Mouse (Mus musculus) cerebellum, postnatal 10 days (tissue): ENCODE measurements around the gene Gm20388.

ENCODE experiments used
- DNase-seq, 2 experiments: peaks; one replicate each; pipeline ENCODE4 v3.0.0; 2021; ENCODE audit warnings: mixed read lengths in 2 of 2

Gene Gm20388

DNA sequence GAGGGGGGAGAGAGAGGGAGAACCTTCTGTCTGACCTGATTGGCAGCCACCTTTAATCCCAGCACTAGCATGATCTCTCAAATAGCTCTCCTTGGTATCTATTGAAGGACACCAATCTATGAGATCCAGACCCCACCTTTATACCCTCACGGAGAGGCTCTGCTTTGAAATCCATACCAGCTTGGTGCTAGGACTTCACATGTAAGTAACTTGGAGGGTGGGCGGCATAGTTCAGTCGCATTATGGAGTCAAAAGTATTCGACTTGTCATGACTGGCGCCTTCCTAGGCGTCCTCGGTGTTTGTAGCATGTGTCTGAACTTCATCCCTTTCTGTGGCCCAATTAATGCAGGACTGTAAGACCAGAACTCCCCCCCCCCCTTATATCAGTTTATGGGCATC lies 2464.7 kb downstream of the Gm20388 start:
- DNase-seq, result no peak

DNA sequence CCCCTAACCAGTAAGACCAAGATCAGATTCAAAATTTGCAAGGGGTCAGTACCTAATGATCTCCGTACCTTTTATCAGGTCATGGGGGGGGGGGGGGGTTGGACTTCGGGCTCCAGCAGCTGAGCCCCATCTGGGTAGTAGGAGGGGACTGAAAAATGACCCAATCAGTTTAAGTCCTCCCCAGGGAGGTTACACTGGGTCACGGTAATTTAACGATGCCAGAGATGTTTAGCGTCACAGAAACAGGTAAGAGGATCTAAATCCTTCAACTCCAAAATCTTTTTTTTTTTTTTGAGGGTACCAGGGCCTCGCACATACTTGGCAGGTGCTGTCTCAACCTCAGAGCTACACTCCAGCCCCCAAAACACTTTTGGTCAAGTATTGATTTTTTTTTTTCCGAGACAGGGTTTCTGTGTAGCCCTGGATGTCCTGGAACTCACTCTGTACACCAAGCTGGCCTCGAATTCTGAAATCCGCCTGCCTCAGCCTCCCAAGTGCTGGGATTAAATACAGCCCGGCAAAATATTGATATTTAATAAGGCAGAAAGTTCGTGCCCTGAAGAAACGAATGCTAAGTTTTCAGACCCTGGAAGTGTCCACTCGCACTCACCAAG lies 2465.2 kb downstream of the Gm20388 start:
- no peak for DNase-seq

DNA sequence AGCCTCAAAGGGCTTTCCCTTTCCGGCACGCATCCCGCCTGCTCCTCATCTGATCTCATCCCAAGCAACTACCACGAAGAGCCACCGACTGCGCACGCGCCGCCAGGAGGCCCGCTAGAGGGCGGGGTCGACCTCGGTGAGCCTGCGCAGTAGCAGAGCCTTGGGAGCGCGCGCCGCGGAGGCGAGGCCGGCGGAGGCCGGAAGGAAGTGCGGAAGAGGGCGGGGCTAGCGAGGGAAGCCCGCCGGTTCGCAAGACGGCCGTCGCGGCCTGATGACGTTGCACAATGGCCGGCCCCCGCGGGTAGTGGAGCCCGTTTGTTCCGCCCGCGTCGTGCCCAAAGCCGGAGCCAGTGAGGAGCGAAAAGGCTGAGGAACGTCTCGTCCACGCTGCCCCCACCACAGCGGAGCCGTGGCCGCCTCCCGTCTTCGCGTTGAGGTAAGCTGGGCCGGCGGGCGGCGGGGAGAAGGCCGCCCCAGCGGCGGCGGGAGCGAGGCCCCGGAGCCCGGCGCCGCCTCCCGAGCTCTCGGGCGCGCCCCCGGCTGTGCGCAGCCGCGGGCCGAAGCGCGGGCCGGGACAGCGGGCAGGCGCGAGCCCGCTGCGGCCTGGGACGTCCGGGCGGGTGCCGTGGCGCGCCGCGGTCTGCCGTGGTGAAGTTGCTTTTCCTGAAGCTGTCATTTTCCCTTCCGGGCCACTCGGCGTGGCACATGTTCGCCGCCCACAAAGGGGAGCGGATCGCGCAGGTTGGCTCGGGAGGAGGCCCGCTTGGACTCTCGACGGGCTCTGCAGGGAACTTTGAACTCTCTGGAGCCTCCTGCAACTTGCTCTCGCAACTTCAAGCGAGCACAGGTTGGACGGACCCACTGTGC lies 2466.0 kb downstream of the Gm20388 start, which contains the start of gene Zc3h18:
Zc3h18 (plus strand) TSS at position 245 of the 867 bp plus-strand sequence.
- DNase-seq, result peak; percentile 100

DNA sequence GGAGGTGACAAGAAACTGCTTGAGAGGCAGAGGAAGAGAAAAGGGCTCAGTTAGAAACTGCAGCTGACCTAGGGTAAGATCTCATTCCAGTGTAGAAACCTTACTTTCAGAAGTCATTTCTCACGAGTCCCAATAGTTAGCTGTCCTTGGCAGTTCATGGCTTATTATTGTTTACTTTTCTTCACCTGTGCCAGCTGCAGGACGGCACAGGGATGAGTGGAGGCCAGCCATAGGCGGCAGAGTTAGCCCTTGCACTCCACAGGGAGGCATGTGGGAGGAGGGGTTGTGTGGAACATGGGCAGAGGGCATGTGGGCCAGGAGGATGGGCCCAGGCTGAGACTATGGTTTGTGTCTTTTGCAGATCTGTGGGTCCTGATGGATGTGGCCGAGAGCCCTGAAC lies 2472.4 kb downstream of the Gm20388 start:
- DNase-seq, result no peak

DNA sequence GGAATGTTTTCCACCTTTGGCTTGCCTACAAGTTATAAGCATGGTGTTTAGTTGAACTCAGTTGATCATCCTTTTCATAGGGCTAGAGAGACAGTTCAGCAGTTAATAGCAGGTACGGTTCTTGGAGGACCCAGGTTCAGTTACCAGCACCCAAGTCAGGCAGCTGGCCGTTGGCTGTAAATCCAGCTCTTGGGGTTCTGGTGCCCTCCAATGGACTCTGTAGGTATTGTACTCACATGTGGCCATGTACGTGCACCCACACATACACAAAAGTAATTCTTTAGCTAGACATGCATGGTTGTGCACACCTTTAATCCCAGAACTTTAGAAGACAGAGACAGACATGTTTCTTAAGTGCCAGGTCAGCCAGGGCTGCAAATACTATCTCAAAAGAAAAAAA lies 2478.7 kb downstream of the Gm20388 start:
- no peak for DNase-seq

DNA sequence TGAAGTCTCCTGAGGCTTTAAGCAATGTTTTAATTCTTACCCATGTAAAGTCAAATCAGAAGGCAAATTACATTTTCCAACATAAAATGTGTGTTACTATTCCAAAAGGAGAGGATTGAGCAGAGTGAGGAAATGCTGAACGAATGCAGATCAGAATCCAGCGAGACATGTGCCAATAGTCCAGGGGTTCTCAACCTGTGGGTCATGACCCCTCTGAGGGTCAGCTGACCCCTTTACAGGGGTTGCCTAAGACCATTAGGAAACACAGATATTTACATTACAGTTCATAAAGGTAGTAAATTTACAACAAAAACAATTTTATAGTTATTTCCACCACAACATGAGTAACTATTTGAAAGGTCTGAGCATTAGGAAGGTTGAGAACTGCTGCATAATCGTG lies 2480.1 kb downstream of the Gm20388 start:
- no peak for DNase-seq

DNA sequence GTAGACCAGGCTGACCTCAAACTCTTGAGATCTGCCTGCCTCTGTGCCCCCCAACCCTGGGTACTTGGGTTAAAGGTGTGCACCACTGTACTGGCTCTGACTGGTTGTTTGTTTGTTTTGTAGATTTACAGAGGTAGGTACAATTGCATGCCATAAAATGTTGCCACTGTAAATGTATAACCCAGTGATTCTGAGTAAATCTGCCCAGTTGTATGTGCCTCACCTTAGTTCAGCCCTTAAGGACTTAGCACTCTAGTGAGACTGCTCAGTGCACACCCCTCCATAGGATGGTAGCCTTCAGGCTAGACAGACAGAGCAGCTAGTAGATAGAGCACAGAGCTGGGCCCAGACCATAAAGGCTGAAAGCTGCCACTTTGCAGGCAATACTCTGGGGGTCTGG lies 2483.1 kb downstream of the Gm20388 start:
- DNase-seq, result no peak

DNA sequence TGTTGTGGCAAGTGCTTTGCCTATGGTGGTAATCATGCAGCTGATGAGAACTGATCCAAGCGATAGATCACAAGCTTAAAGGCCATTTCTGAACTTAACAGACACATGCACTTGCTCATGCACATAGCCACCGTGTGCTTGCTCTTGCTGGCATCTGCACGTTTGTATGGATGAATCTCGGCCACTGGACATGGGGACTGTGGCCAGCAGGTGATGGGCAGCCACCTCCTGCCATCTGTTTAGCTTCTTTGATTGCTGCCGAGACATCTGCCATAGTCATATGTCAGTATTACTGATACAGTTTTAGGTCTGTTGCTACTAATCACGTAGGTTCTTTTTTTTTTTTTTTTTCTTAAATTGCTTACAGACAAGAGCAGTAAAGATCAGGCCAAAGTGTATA lies 2484.7 kb downstream of the Gm20388 start:
- DNase-seq, result peak; percentile 77 to 81

DNA sequence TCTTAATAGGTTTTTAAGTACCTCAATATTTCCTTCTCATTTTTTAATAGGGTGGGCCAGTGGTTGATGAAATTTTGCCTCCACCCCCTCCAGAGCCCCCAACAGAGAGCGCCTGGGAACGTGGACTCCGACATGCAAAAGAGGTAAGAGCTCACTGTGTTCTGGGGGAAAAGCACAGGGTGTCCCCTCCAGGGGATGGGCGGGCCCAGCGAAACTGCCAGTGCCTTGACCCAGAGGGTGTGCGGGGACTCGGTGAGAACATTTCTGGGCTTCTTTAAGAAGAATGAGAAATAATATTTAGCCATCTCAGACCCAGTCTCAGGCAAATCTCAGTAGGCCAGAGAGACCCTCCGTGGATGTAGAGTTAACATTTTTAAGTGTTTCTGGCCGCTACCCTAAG lies 2487.5 kb downstream of the Gm20388 start:
- no peak for DNase-seq

DNA sequence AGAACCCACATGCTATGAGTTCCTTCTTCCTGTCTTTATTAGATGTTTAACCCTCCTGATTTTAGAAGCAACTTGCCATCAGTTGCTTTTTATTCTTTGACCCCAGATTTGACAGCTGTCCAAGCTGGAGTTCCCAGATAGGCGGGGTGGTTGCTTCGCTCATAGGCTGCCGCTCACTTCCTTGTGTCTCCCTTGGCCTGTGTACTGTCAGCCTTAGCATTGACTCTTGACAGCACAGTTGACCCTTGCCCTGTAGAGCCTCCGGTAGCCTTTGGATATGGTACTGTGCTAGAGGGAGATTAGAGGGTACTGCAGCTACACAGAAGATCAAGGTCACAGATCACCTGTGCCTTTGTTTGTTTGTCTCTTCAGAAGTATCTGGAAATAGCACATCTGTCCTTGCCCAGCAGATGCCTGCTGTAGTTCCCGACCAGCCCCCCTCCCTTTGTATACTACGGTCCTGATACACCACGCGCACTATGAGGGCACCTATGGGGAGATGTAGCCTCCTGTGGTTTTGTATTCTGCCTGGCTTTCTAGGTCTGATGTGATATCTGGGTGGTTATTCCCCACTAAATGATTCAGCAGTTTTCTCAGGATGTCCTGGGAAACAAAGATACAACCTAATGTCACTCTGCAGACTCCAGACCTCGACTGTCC lies 2494.6 kb downstream of the Gm20388 start:
- no peak for DNase-seq

DNA sequence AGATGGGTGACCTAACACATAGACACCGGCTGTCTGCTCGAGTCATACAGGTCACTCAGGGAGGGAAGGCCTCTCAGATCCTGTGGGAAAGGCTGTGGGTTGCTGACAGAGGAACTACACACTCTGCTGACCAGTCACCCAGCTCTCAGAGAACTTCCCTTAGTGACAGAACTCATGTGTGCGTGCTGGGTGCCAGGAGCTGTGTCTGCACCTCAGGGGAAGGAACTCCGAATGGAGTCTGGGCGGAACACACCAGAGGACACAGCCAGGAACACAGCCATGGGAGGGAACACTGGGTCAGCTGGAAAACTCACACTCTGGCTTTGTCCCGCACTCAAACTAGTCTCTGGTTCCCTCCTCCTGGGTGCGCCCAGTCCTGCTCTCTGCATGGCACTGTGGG lies 2497.0 kb downstream of the Gm20388 start:
- DNase-seq, result no peak

DNA sequence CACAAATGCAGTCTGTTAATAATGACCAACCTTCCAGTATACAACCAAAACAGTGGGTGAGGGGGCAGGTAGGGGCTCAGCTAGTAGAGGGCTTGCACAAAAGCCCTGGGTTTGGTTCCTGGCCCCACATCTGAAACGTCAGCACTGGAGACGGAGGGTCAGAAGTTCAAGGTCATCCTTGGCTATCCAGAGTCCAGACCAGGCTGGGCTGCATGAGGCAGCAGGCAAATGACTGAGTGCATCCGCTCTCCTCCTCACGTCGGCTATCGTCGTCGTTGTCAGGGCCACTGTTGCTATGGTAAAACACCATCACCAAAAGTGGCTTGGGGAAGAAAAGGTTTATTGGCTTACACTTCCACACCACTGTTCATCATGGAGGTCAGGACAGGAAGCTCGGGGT lies 2503.7 kb downstream of the Gm20388 start:
- no peak for DNase-seq

DNA sequence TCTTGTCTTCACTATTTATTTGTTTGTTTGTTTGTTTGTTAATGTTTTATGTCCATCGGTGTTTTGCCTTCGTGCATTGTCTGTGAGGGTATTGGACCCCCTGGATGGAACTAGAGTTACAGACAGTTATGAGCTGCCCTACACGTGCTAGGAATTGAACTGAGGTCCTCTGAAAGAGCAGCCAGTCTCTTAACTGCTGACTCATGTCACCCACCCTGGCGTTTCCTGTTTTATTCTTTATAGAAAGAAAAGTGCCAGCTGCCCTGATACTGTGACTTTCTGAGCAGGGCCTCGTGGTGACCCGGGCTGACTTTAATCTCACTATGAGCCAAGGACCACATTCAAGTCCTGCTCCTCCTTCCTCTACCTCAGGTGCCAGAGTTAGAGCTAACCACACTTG lies 2504.9 kb downstream of the Gm20388 start:
- DNase-seq, result no peak

DNA sequence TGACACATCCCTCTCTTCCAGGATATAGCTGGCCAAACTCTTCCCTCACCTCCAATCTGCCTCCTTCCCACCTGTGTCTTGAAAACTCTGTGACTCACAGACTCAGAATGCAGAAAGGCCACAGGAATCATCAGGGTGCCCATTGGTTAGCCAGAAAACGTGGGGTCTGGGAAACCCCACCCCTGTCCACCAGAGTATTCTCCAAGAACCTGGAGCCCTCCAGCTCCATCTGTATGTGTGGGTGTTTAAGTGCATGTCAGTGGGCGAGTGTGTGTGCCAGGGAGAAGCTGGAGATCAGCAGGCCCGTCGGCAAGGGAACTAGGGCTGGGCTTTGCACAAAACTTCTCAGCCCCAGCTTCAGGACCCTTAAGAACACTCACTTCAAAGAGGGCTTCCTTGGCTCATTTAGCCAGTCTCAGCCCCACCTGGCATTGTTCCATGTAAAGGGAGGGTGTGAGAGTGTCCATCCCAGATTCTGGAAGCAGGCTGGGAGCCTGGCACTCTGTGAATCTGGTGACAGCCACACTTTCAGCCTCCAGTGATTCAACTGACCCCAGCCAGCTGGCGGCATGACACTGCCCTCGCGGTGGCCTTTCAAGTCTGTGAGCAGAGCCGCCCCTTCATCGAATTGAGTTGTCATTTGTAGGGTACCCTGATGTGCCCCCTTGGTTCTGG lies 2509.4 kb downstream of the Gm20388 start:
- peak; percentile 82 to 83 for DNase-seq

DNA sequence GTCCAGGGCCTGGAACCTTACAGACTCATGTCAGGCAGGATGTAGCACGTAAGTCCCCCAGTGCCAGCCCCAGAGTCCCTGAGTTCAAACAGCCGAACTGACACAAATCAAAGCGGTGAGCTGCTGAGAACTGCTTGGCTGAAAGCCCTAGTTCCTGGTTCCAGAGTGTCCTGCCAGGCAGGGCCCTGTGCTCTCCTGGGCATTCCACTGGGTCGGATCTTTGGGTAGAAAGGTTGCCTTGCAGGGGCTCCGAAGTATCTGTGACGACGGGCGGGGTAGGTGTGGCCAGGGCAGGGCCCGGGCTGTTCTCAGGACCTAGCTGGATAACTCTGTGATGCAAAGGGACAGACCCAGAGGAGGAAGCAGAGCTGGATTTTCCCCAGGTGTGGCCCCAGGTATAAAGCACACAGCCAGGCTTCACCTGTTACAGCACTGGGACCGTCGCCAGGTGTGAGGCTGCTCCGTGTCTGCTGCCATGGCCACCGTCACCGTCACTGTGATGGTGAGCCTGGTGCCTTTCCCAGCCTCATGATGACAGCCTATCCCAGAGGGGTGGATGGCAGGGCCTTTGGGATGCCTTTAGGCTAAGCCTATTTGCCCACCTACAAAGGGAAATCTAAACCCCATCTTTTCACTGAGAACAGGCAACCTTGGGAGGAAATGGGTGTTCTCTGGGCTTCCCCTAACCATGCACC lies 2510.9 kb downstream of the Gm20388 start, which contains the start of gene Il17c:
Il17c (plus strand) TSS at position 645 of the 695 bp plus-strand sequence.
- peak; percentile 72 to 74 for DNase-seq

DNA sequence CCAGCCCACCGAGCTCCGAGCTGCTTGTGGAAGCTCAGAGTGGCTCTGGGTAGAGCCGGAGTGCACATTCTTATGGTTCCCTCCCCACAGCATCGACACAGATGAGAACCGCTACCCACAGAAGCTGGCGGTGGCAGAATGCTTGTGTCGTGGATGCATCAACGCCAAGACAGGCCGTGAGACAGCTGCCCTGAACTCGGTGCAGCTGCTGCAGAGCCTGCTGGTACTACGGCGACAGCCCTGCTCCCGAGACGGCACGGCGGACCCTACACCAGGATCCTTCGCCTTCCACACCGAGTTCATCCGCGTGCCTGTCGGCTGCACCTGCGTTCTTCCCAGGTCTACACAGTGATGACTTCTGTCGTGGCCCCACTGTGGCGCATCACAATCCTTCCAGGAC lies 2512.6 kb downstream of the Gm20388 start:
- DNase-seq, result no peak

DNA sequence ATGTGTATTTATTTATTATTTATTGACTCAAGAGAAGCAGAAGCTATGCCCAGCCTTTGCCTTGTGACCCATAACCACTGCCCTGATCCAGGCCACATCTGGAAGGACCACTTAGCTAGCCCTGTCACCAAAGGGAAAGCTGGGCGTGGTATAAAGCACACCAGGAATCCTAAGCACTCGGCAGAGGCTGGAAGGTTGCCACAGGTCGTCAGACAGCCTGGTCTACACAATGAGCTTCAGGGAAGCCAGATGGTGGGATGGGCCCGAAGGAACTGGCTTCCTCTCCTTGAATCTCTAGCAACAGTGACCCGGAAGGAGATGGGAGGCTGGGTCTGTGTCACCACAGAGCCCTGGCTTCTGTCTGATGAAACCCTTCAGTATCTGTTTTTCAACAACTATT lies 2513.0 kb downstream of the Gm20388 start:
- peak; percentile 78 to 79 for DNase-seq

DNA sequence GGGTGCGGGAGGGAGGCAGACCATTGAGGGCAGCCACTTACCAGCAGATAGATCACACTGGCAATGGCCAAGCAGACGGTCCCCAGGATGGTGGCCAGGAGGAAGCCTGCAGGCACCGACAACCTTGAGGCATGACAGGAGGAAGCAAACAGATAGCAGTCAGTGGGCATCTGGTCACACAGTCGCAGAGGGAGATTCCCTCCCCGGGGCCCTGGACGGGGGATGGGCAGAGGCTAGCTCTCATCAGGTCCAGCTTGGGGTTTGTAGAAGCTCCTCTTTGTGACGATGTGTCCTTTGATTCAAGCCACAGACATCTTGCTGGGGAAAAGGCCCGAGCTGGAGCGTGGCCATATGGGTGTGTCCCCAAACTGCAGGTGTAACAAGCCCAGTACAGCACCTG lies 2515.5 kb downstream of the Gm20388 start:
- DNase-seq, result peak in 1 of 2 experiments; percentile 45

DNA sequence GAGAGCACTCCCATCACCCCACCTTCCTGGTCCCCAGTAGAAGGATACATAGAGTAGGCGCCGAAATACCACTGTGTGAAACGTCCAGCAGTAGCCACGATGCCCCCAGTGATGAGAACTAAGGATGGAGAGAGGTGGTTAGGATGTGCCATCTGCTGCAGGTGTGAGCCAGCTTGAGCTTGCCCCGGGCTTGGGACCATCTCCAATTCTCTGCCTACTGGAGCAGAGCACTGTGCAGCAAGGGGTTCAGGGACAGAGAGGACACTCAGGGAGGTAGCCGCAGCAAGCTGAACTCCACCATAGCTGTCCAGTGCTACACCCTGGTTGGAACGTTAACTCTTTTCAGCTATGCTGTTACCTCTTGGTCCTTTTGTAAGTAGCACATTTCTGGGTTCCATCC lies 2517.0 kb downstream of the Gm20388 start:
- peak; percentile 74 to 75 for DNase-seq

DNA sequence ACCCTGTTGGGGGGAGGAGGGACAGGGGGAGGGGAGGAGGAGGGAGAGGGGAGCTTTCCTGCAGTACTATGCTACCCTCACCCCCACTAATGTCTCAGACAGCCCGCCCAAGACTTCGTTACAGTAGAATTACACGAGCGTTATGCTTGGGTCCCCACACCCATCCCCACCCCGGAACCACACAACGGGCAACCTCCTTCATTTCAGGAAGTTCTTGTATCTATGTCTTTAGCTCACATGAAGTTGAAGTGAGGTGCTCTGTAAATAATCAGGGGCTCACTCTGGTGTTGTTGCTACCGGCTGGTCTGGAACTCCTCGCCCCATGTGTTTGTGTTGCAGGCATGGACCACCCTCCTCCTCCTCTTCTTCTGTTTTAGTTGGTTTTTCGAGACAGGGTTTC lies 2517.5 kb downstream of the Gm20388 start:
- DNase-seq, result no peak

DNA sequence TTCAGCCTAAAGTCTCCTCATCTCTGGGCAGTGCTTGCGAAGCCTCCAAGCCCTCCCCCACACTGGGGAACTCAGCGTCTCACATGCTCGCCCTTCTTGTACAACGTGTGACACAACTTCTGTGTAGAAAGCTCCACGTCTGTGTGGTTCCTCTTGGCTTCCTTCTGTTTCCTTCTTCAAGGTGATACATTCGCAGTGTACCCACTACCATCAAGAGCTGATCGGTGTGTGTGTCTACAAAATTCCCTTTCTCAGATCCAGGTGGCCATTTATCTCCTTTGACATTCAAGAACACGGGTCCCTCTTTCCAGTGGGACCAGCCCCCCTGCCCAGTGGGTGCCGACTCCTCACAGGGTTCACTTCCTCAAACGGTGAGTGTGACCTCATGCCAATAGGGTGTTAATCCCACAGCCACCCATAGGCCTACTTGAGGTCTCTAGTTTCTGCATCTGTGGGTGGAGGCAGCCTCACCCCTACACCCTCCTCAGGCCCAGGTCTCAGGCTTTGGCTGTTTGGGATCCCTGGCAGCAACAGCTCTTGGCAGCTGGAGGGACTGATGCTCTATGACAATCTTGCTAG lies 2519.5 kb downstream of the Gm20388 start:
- DNase-seq, result no peak

DNA sequence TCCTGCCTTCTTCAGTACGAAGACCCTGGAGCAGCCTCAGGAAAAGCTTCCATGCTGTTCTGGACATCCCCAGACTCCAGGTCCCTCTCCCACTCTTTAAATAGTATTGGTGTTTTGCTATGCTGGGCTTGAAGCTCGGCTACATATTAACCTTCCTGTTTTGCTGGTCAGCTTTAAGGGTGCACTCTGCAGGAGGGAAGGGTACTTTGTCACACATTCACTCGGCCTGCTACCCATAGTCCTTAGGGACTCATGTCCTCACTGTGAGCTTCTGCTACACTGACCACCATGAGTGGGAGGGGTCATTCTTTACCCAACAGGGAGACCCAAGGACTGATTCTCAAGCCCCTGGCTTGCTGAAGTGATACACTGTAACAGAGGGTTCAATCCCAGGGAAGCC lies 2520.0 kb downstream of the Gm20388 start:
- no peak for DNase-seq
